Mouse (Mus musculus) right cerebral cortex, postnatal 14 days (tissue): ENCODE measurements around the gene Nploc4.

Source experiments
- DNase-seq: peaks from one replicate; pipeline ENCODE4 v3.0.0; 2022

Gene Nploc4

GRCm38 (mm10) chr11:120377337-120377736, 60.2 kb downstream of the Nploc4 start:
- DNase-seq: peak; percentile 16

GRCm38 (mm10) chr11:120376302-120377160, 61.0 kb downstream of the Nploc4 start:
- peak; percentile 7 for DNase-seq

GRCm38 (mm10) chr11:120375324-120375723, 62.2 kb downstream of the Nploc4 start:
- DNase-seq: peak; percentile 5

- DNase-seq: peak; percentile 20
Measured at GRCm38 (mm10) chr11:120373820-120374586, 63.5 kb downstream of the Nploc4 start.

GRCm38 (mm10) chr11:120373025-120373424, 64.5 kb downstream of the Nploc4 start:
- peak; percentile 20 for DNase-seq

GRCm38 (mm10) chr11:120369656-120370055, 67.9 kb downstream of the Nploc4 start:
- DNase-seq: peak; percentile 66

GRCm38 (mm10) chr11:120366443-120367027, 71.0 kb downstream of the Nploc4 start:
- DNase-seq: no peak

GRCm38 (mm10) chr11:120362891-120363290, 74.6 kb downstream of the Nploc4 start:
- no peak for DNase-seq

- no peak for DNase-seq
Measured at GRCm38 (mm10) chr11:120361295-120361694, 76.2 kb downstream of the Nploc4 start, which contains the start of gene Fscn2. Gene Fscn2, plus strand, starts transcription at chr11:120361534.

GRCm38 (mm10) chr11:120360755-120361154, 76.8 kb downstream of the Nploc4 start:
- no peak for DNase-seq

GRCm38 (mm10) chr11:120360062-120360461, 77.4 kb downstream of the Nploc4 start:
- no peak for DNase-seq

- peak; percentile 6 for DNase-seq
Measured at GRCm38 (mm10) chr11:120359391-120359790, 78.1 kb downstream of the Nploc4 start.

- peak; percentile 76 for DNase-seq
Measured at GRCm38 (mm10) chr11:120357791-120358401, 79.6 kb downstream of the Nploc4 start.

- DNase-seq: no peak
Measured at GRCm38 (mm10) chr11:120356900-120357299, 80.6 kb downstream of the Nploc4 start.

GRCm38 (mm10) chr11:120356319-120356840, 81.1 kb downstream of the Nploc4 start:
- peak; percentile 2 for DNase-seq

- no peak for DNase-seq
Measured at GRCm38 (mm10) chr11:120355277-120356039, 82.0 kb downstream of the Nploc4 start.

GRCm38 (mm10) chr11:120354304-120355276, 82.9 kb downstream of the Nploc4 start:
- DNase-seq: peak; percentile 5

GRCm38 (mm10) chr11:120353500-120354303, 83.8 kb downstream of the Nploc4 start:
- DNase-seq: peak; percentile 68

- peak; percentile 26 for DNase-seq
Measured at GRCm38 (mm10) chr11:120352571-120353290, 84.8 kb downstream of the Nploc4 start.
